Mouse (Mus musculus) brain, embryonic 14.5 days (tissue): ENCODE results near the gene Ehd1.

Experiments used
- CTCF ChIP-seq: fragments of 200-500 bp; IDR thresholded peaks from 2 replicates; pipeline ENCODE4 v1.5.1; 2012; ENCODE audit warnings: inconsistent platforms, mild to moderate bottlenecking, moderate library complexity, borderline replicate concordance; ENCODE audit not compliant: insufficient read depth, insufficient read length; ENCODE audit errors: extremely low read depth
- POLR2A ChIP-seq: fragments of 200-500 bp; IDR thresholded peaks from 2 replicates; pipeline ENCODE4 v1.6.1; 2012; ENCODE audit warnings: mild to moderate bottlenecking, inconsistent platforms, borderline replicate concordance; ENCODE audit not compliant: poor library complexity, insufficient read depth, insufficient read length, severe bottlenecking; ENCODE audit errors: extremely low read depth

GRCm38 (mm10) chr19:6336920-6337319 lies 60.4 kb downstream of the Ehd1 start:
- TF ChIP-seq CTCF (no peak), POLR2A (no peak)
